Mouse (Mus musculus): ENCODE measurements around the gene Lrrc4.
A peak's percentile ranks its signal among the peaks of the same experiment; 100 is the strongest.

Lrrc4 gene

DNA sequence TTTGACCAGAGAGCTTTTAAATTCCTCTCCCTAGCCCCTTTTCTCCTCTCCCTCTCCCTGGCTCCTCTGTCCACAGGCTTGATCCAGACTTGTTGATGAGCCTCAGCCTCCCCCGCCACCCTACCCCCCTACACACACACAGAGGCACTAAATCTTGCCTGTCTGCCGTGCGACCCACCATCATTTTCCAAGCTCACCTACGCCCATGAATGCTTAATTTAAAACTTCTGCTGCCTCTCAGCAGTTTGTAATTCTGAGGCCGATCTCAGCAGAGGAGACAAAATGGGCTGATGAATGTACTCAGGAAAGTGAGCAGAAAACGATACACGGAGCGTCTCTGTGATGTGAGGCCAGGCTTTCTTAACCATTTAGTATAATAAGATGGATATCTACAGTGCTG, 23.1 kb upstream of the Lrrc4 start:
- DNase-seq (ENCODE audit: low read depth), result no peak

DNA sequence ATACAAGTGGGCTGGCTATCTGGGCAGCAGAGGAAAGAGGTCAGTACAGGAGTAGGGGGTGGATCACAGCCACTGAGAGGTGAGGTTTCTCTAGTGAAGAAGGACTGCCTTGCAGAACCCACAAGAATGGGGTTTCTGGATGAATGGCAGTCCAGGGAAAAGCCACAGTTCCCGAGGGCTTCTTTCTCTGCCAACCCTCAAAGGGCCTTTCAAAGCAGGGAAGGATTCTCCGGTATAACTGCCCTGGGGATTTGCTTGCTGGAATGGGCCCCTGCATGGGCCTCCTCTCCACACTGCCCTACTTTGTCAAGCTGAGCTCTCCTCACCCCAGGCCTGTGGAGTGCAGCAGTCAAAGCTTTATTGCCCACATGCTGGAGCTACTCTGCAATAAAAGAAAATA, 22.1 kb upstream of the Lrrc4 start:
- DNase-seq (ENCODE audit: low read depth), result peak; percentile 54

DNA sequence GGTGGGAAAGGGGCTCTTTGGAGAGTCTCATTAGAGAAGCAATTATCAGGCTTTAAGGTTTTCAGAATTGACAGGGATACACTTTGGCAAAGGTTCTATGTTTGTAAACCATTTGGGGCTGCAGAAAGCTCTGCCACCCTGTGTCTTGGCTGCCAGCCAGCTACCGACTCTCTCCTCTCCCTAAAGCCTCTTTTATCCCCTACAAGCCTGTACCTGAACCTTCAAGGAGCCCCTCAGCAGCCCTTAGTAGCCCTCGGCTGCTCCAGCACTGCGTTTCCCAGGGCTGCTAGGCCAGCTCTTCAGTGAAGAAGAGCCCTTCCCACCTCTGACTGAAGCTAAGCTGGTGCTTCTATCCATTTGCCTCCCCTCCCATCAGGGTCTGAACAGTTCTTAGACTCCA, 21.6 kb upstream of the Lrrc4 start:
- DNase-seq (ENCODE audit: low read depth), result no peak

DNA sequence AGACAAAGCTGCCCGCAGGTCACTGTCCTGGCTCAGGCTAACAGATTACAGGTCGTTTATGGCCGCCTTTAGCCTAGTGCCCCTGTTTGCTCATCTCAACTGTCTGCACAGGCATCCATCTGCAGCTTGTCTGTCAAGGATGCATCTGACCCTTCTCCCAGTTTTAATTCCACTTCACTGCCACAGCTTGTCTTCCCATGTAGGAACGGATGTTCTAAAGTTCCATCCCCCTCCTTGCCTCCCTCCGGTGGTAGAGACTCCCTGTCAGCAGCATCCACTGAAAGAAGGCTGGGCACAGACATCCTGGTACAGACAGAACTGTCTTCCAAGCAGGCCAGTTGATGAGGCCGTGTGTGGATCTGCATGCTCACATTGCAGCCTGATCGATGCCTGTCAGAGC, 20.8 kb upstream of the Lrrc4 start:
- DNase-seq (ENCODE audit: low read depth), result no peak

DNA sequence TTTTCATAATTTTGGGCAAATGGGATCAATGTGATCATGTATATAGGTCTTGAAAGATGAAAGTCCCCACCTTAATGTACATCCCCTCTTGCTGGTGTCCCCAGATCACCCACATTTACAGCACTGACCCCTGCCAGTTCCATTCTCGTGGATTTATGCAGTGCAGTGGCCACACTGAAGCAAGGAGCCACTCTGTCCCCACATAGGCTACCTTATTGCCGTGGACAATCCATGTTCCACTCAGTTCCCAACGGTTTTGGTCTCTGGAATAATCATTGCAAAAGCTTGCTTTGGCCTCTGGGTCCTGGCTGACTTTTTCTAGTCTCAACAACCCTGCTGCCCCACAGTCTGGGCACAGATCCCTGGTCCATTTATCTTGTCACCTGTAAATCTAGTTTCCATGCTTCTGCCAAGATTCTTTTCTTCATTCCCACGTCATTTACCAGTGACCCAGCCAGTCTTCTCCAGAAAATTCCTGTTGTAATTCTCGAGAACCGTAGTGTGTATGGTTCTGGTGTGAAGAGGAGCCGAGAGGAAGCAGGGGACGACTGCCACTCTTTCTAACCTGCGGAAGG, 18.9 kb upstream of the Lrrc4 start:
- DNase-seq (ENCODE audit: low read depth), result peak; percentile 44

DNA sequence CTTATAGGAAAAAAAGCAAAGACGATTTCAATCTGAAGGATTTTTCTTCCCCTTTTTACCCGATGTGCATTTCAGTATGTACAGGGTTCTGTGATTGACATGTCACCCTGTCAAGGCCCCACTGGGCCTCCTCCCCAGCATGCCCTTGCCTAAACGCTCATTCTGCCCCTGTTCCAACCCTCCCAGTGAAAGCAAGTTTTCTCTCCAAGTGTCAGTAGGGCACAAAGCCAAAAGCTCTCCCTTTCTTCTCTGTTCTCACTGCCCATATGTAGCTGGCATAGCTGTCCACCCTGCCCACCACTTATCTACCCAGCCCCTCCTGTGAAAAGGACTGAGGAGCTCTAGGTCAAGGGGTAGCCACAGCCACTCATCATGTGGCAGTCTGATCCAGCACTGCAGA, 17.8 kb upstream of the Lrrc4 start:
- DNase-seq (ENCODE audit: low read depth), result peak; percentile 59

DNA sequence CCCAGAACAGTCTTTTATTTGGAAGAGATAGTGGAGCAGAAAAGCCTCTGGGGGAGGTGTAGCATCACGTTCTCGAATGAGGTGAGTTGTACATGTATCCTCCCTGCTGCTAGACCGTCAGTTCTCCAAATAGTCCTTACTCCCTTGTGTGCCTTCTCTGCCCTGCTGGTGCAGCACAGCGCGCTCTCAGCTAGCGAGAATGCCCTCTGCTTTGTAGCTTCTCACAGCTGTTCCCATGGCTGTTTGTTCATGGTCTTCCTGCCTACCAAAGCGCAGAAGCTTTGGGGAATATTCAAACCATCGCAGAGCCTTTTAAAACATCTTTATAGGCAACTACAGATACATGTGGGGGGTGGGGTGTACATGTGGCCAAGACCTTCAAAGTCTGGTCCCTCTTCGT, 17.3 kb upstream of the Lrrc4 start:
- no peak for DNase-seq (ENCODE audit: low read depth)

DNA sequence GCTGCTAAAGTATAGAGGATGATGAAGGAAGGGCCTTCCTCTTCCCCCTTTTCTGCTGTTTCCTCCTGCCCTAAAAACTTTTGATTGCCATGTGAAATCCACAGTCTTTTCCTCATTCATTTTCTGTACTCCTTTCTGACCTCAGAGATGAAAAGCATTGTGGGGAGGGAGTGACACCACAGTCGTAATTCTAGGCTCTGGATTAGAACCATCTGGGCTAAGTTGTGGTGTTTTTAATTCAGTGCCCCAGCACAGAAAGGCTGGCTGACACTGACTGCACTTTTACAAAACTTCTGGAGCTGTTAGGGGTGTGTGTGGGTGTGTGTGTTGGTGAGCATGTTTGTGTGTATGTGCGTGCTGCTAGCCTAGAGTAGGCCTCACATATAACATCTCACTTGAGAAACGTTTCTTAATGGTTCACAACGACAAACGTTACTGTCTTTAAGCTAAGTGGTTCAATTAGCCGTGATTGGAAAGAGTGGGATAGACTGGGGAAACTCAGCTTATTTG, 16.8 kb upstream of the Lrrc4 start:
- peak; percentile 77 for DNase-seq (ENCODE audit: low read depth)

DNA sequence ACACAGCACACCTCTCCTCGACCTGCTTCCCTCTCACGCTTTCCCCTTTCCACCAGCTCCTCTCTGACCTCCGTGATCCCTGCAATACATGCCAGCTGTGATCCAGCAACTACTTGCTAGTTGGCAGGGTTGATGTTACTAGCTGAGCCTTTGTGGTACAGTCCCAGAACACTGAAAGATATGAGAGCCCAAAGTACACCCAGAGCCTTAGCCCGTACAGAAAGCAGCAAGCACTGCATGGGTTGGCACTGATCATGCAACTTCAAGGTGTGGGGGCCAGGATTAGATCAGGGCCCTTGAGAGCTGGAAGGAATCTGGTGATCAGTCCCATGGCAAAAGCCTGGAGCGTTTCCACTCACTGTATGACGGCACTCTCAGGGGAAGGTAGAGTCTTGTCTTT, 16.1 kb upstream of the Lrrc4 start:
- DNase-seq (ENCODE audit: low read depth), result peak; percentile 67

DNA sequence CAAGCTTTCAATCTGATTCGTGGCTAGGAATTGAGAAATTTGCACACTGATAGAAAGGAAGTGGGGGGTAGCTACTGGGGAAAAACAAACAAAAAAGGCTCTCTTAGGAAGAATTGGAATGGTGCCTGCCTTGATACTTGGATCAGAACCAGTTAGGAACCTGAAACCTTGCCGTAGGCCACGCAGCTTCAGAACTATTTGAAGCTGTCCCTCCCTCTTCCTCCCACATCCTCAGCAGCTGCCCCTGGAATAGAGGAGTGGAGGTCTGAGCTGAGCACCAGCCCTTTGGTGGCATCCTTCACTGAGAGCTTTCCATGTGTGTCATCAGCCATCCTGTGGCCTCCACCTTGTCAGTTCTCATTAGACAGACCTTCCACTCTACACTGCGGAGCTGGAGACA, 14.1 kb upstream of the Lrrc4 start:
- peak; percentile 92 for DNase-seq (ENCODE audit: low read depth)

DNA sequence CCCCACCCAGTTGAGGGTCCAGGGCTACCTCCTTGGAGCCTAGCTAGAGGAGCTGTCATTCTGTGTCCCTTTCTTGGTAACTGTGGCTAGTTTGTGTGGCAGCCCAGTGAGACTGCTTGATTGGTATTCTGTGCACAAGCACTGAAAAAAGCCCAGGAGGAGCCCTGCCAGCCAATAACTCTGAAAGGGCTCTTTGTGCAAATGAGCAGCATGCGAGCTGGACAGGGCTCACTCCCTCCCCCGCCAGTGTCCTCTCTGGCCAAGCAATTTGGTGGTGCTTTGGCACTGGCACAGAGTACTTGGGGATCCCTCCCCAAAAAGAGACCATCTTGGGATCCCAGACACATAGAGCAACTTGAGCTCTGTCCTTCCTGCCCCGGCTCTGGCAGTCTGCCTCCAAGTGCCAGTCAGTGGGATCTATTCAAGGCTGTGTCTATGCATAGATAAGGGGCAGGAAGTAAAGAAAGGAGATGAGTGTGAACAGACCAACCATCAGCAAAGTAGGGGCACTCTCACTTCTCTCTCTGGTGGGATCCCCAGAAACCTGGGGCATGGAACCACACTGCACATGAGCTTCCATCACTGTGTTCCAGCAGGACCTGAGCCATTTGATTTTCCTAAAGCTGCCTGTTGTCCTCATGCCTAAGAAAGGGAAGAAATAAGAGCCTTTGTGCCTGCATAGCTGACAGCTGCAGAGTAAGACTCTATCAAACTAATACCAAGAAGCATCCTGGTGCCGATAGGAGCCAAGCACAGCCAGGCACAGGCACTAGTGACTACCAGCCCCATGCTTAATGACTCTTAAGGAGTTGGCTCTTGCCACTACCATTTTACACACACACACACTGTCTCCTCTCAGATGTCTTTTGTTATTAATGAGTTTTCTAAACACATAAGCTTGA, 11.1 kb upstream of the Lrrc4 start:
- DNase-seq (ENCODE audit: low read depth), result peak; percentile 62

DNA sequence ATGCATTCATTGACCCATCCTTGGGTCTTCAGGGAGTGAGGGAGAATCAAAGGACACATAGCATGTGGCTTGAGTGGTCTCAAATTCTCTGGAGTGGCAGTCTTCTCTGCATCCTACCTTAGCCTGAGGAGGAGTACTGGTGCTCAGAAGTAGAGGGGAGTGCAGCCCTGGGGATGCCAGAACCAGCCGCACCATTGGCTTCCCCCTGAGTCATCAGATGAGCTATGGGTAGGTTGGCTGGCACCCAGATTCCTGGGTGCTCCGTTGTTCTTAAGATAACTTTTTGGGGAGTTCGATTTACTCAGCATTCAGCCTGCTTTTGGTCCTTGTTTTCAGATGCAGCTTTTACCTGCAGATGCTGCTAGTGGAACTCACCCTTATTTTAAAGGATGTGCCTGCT, 10.0 kb upstream of the Lrrc4 start:
- DNase-seq (ENCODE audit: low read depth), result peak; percentile 91

DNA sequence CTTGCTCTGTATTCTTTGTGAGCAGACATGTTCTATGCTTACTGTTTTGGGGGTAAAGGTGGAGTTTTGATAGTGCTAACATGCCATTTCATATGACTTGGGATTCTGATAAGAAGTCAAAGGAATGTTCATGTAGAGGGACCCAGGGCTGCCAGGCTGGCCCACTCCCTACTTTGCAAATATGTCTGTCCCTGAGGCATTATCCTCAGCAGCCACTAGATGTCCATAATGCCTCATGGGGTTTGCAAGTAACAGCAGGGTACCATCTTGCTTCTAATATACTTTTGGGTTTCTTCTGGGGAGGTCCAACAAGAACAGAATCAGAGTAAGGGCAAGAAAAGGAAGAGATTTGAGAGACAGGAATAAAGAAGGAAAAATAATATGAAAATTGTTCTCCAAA, 5.1 kb upstream of the Lrrc4 start:
- no peak for DNase-seq (ENCODE audit: low read depth)

DNA sequence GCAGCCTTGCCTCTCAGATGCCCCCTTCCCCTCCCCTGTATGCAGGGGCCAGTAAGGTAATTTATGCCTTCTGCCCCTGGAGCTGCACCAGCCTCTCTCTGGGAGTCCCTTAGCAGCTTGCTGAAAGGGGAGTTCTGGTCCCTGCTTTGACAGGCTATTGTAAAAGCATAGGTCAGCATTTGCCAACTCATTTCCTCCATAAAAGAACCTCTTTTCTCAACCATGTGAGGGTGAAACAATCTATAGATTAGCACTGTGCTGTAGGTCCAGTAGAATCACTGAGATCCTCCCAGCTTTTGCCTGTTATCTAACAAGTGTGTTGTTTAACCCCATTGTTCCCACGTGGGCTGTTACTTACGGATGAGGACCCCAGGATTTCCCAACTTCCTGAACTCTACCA, 2.5 kb upstream of the Lrrc4 start:
- no peak for DNase-seq (ENCODE audit: low read depth)

DNA sequence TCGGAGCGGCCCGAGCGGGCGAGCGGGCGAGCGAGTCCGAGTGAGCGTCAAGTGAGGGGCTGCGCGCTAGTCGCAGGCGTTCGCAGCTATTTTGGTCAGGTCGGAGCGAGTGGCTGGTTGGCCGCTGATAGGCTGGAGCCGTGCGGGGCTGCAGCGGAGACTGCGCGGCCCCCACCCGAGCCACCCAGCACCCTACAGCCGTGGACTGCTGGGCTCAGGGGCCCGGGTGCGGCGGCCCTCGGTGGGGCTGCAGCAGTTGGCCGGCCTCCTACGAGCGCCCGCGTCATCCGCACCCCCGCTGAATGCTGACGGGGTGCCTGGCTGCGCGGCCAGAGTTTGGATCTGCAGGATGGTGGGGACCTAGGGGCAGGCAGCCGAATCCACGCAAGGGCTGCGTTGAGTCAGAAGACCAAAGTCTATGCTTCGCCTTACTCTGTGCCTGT, 1.9 kb upstream of the Lrrc4 start:
- no peak for DNase-seq (ENCODE audit: low read depth)

DNA sequence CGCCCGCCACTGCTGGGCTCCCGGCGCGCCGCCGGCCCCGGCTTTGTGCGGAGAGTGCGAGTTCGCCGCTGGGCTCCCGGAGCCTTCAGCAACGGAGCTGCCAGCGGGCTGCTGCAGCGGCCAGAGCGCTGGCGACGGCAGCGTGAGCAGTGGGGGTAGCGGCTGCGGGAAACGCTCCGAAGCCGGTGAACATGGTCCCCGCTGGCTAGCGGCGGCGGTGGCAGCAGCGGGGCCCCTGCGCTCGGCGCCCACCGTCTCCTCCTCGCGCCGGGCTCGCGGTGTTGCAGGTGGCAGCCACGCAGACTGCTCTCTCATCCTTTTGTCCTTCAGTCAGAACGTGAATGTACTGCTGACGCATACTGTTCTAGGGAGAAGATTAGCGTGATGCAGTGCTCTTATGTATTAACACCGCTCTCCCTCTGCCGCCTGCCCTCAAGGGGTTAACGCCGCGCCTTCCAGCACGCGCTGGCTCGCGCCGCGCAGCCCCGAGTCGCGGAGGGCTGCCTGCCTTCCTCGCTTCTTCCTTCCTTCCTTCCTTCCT, 1.3 kb upstream of the Lrrc4 start:
- no peak for DNase-seq (ENCODE audit: low read depth)

DNA sequence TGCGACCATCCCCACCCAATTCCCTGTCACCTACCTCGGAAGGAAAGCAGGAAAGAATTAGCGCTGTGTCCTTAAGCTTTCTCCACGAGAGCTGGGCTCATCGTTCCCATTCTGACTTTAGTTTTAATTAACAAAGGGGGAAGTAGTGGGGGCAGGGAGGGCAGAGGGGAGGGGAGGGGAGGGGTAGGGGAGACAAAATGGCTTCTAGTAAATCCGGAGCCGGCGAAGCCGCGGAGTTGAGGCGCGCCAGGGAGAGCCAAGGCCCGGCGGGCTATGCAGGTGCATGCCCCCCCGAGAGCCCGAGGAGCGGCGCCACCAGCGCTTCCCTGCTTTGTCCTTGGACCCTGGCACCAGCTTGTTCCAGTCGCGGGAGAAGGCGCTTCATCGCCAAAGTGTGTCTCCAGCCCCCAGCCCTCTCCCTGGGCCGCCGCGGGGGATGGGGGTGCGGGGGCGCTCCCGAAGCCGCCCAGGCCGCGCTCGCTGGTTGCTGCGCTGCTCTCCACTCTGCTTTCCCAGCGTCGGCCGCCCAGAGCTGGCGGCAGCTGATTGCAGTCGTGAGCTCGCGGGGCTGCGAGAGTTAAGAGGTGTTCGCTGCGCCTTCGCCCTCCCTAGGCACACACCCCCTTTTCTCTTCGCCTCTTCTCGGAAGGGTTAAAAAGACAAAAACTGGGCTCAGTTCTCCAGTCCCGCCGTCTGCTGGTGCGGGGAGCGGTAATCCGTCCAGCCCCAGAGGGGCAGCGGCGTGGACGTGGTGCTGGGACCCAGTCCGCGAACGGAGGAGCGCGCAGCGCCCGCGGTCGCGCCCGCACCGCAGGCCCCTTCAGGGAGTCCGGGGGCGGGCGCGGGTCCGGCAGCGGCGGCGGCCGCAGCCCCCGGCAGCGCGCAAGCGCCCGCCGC, 555 bp upstream of the Lrrc4 start:
- DNase-seq (ENCODE audit: low read depth), result no peak

DNA sequence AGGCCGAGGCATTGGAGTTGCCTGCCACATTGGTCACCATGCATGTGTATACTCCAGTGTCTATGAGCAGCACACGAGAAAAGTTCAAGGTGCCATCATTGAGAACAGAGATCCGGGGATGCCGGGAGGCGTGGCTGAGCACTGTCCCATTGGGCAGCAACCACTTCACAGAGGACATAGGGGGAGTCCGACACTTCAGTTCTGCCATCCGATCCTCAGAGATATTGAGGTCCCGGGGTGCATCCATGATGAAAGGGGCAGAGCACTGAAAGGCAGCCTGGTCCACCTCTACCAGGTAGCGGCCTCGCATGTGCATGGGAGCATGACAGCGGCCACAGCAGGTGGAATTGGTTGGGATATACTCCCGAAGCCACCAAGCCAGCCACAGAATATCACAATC, 1.2 kb downstream of the Lrrc4 start:
- DNase-seq (ENCODE audit: low read depth), result no peak

DNA sequence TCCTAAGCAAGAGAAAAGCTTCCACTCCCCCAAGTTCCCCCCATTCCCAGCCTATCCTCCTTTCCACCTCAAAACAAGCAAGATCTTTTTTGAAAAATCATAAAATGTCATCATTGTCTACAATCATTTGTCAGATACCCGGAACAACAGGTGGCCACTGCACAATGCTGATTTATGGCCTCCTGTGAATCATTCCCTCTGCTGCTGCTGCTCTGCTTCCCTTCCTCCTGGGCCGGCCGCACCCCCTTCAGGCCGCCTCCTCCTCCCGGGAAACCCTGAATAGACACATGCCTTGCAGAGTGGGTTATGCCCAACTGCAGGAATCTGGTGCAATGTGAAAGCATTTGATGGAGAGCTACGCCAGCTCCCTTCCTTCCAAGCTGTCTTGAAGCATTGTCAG, 3.0 kb downstream of the Lrrc4 start:
- DNase-seq (ENCODE audit: low read depth), result peak; percentile 74

DNA sequence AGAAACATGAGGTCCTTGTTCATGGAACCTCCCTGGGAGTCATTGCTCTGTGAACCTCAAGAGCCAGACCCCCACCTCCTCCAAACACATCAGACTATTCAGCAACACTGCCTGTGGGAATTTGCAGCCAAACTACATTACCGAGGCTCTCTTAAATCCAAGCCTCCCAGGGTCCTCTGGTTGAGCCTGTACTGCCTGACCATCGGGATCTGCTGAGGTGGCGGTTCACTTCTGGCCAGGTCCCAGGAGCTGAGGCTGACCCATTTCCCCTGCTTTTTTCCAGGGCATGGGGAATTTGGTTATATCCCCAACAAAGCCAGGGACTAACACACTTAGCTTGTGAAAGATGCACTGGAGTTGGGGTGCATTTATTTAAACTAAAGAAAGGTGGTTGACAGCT, 4.0 kb downstream of the Lrrc4 start:
- DNase-seq (ENCODE audit: low read depth), result no peak

DNA sequence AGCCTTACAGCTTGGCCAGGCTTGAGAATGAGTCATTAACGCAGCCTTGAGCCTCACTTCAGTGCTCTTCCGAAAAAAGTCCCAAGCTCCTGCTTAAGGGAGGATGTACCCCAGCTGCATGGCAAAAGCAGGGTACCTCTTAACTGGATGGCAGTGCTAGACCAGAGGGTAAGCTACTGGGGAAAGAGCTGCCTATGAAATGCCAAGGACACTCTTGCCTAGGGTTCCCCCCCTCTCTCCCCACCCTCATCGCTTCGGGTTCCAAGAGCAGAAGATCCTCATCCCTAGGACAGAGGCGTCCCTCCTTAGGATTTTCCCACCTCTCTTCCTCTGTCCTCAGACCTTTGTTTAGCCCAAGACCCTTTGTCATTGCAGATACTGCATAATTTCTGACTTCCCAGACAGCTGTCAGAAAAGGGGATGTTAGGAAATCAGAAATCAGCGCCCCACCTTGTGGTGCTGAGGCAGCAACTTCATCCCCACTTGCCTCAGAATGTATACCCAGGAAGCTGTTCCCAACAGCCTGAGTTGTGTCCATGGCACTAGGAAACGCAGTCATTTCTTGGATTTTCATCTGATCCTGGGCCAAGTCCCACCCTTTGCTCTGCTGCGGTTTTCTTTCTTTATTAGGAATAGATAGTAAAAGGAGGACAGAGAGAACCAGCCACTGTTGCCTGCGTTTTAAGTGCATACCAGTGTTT, 4.7 kb downstream of the Lrrc4 start:
- no peak for DNase-seq (ENCODE audit: low read depth)

DNA sequence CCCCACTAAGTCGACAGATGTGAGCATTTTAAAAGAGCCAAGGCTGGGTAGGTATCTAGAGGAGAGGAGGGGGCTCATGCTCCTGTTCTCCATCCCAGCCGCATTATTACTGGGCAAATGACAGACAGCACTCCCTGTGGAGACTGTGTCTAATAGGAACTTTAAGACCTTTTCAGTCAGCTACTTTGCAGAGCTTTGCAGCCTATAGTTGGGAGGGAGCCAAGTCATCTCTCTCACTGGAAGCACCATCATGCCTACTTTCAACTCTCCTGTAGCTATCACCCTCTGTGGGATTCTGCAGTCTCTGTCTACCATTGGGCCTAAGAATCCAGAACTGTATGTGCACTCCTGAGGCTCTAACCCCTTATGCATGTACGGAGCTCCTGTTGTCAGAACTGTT, 5.7 kb downstream of the Lrrc4 start:
- no peak for DNase-seq (ENCODE audit: low read depth)
